Mouse (Mus musculus): ENCODE measurements around the gene Ccser1.

Gene Ccser1

DNA sequence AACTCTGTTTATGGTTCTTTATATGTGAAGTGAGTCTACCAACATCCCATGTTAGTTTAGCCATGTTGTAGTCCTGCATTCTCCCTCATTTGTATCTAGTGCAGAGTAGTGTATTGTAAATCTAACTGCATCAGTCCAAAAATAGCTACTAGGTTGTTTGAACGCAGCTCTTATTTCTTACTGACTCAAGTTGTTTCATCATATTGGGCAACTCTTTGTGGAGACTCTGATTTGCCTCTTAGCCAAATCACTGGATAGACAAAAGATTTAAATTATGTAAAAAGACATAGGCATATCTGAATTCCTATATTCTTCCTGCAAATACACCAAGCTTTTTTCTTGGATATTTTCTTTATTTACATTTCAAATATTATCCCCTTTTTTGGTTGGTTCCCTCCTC, 71.1 kb downstream of the Ccser1 start:
- no peak for TF ChIP-seq GATA4 (IDR thresholded peaks at IDR 0.05; ENCODE audit: insufficient replicate concordance, low read length)

DNA sequence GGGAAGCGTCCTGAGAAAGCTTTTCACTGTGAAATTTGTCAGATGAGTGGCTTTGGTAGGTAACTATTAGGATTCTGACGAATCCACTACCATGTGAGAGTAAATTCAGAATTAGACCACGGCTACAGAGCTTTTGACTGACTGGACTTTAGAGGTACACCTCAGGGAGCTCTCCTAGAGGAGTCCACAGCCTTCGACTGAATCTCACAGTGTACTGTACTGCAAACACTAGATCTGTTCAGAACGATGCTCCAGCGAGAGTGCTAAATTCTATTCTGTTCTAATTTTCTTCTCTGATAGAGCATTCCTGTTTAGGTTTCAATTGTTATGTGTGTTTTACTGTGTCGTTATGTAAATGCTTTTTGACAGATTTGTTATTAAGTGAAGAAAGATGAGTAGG, 72.8 kb downstream of the Ccser1 start:
- TF ChIP-seq GATA4 (IDR thresholded peaks at IDR 0.05; ENCODE audit: insufficient replicate concordance, low read length): no peak

- no peak for TF ChIP-seq GATA4 (IDR thresholded peaks at IDR 0.05; ENCODE audit: insufficient replicate concordance, low read length)
These were observed 78.9 kb downstream of the Ccser1 start for GRCm38 (mm10) chr6:61258847-61259634.

GRCm38 (mm10) chr6:61261381-61261780, 81.3 kb downstream of the Ccser1 start:
- TF ChIP-seq GATA4 (IDR thresholded peaks at IDR 0.05; ENCODE audit: insufficient replicate concordance, low read length): no peak

- no peak for TF ChIP-seq GATA4 (IDR thresholded peaks at IDR 0.05; ENCODE audit: insufficient replicate concordance, low read length)
These were observed 82.3 kb downstream of the Ccser1 start for GRCm38 (mm10) chr6:61262448-61262847.

DNA sequence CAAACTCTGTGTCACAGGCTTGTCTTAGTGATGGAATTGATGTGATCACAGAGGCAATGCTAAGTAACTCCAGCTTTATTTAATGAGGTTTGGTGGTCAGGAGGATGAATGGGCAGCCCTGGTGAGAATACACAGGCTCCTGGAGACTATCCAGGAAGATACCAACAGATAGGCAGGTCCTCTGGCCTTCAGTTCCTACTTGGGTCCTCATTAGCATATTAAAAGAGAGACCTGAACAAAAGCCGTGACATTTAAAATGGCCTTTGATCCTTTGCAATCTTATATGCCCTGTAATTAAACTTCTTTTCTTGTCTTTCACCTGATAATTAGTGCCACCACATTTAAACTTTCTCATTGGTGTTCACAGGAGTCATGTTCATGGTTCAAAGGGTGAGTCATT, 83.2 kb downstream of the Ccser1 start:
- no peak for TF ChIP-seq GATA4 (IDR thresholded peaks at IDR 0.05; ENCODE audit: insufficient replicate concordance, low read length)

GRCm38 (mm10) chr6:61271033-61271432, 90.9 kb downstream of the Ccser1 start:
- no peak for TF ChIP-seq GATA4 (IDR thresholded peaks at IDR 0.05; ENCODE audit: insufficient replicate concordance, low read length)

GRCm38 (mm10) chr6:61273430-61273829, 93.3 kb downstream of the Ccser1 start:
- TF ChIP-seq GATA4 (IDR thresholded peaks at IDR 0.05; ENCODE audit: insufficient replicate concordance, low read length): no peak

- no peak for TF ChIP-seq GATA4 (IDR thresholded peaks at IDR 0.05; ENCODE audit: insufficient replicate concordance, low read length)
These were observed 99.4 kb downstream of the Ccser1 start for GRCm38 (mm10) chr6:61279506-61279905.

- TF ChIP-seq GATA4 (IDR thresholded peaks at IDR 0.05; ENCODE audit: insufficient replicate concordance, low read length): no peak
These were observed 112.8 kb downstream of the Ccser1 start for GRCm38 (mm10) chr6:61292927-61293326.

- no peak for TF ChIP-seq GATA4 (IDR thresholded peaks at IDR 0.05; ENCODE audit: insufficient replicate concordance, low read length)
These were observed 115.4 kb downstream of the Ccser1 start for GRCm38 (mm10) chr6:61295535-61295934.

GRCm38 (mm10) chr6:61296188-61297037, 116.3 kb downstream of the Ccser1 start:
- TF ChIP-seq GATA4 (IDR thresholded peaks at IDR 0.05; ENCODE audit: insufficient replicate concordance, low read length): no peak

- no peak for TF ChIP-seq GATA4 (IDR thresholded peaks at IDR 0.05; ENCODE audit: insufficient replicate concordance, low read length)
These were observed 120.3 kb downstream of the Ccser1 start for GRCm38 (mm10) chr6:61300441-61300840.

- TF ChIP-seq GATA4 (IDR thresholded peaks at IDR 0.05; ENCODE audit: insufficient replicate concordance, low read length): no peak
These were observed 120.9 kb downstream of the Ccser1 start for GRCm38 (mm10) chr6:61300975-61301374.

DNA sequence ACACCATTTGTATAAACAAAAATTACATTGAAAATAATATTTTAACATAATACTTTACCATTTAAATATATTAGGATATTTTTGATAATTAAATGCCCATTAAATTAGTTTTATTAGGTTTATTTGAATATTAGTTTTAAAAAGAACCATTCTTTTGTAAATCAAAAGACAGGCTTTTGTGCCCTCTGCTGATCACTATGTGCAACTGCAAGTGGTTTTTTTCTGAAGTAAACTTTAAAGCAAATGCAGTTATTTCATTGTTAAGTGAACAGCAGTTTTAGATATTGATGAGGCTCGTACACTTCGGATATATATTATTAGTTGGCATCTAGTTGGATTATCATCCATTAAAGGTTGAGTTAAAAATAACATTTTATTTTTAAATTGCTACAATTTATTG, 121.5 kb downstream of the Ccser1 start:
- no peak for TF ChIP-seq GATA4 (IDR thresholded peaks at IDR 0.05; ENCODE audit: insufficient replicate concordance, low read length)
